Comparison of ENCODE assay signal across 8 mouse cellular contexts in genomic region chr2:13543519-13544124, GRCm38 (mm10). TPM values are rescaled to one million over a fixed set of nuclear protein-coding genes. Genes with fewer than 3 reads are reported as not detected.
DNase-seq lines count a peak whose midpoint lies in the region; ATAC-seq and TF ChIP-seq lines count a peak whose summit lies in the region.

No protein-coding gene starts in this region.

- H3K27ac ChIP-seq in lung, postnatal 0 days (ENCODE audit: low read length): peak overlapping the region; percentile 97
- H3K27ac ChIP-seq in embryonic facial prominence, embryonic 14.5 days (replicated peaks; ENCODE audit: low read depth, low read length): peak overlapping the region; percentile 97
- H3K27ac ChIP-seq in kidney, embryonic 16.5 days (ENCODE audit: low read length): peak overlapping the region; percentile 98
- H3K27ac ChIP-seq in midbrain, postnatal 0 days (ENCODE audit: low read depth, low read length): peak overlapping the region; percentile 87

- no peaks in the 10 kb centered on the region for H3K36me3 ChIP-seq in lung, postnatal 0 days (ENCODE audit: insufficient read depth, low read length)
- no peaks in the 10 kb centered on the region for H3K36me3 ChIP-seq in embryonic facial prominence, embryonic 14.5 days (ENCODE audit: control insufficient read depth, insufficient read depth, low read length)
- H3K36me3 ChIP-seq in kidney, embryonic 16.5 days (ENCODE audit: insufficient read depth, low read length): no peaks in the 10 kb centered on the region
- H3K36me3 ChIP-seq in midbrain, postnatal 0 days (ENCODE audit: insufficient read depth, low read length): no peaks in the 10 kb centered on the region

- peak overlapping the region; percentile 65 for H3K4me3 ChIP-seq in lung, postnatal 0 days (ENCODE audit: low read depth, low read length)
- peak overlapping the region; percentile 66 for H3K4me3 ChIP-seq in embryonic facial prominence, embryonic 14.5 days (ENCODE audit: low read depth, low read length)
- peak overlapping the region; percentile 74 for H3K4me3 ChIP-seq in kidney, embryonic 16.5 days (ENCODE audit: low read length)
- H3K4me3 ChIP-seq in midbrain, postnatal 0 days (ENCODE audit: low read depth, low read length): peak overlapping the region; percentile 73

- no peak for TF ChIP-seq CTCF in lung, postnatal 0 days (IDR thresholded peaks at IDR 0.05)
- no peak for TF ChIP-seq CTCF in midbrain, postnatal 0 days (IDR thresholded peaks at IDR 0.05)

- WGBS in lung, postnatal 0 days: 13% methylated on average over 8 of the region's 8 CpGs
- WGBS in embryonic facial prominence, embryonic 14.5 days: 50% methylated on average over 8 of the region's 8 CpGs
- WGBS in kidney, embryonic 16.5 days: 40% methylated on average over 8 of the region's 8 CpGs
- WGBS in midbrain, postnatal 0 days: 32% methylated on average over 8 of the region's 8 CpGs

- DNase-seq in lung, postnatal 0 days (ENCODE audit: low spot score): no peak
- no peak for DNase-seq in lung, postnatal 10 days
- no peak for DNase-seq in embryonic facial prominence, embryonic 14.5 days (ENCODE audit: low spot score)
- no peak for DNase-seq in midbrain, postnatal 0 days (ENCODE audit: low spot score)
- no peak for DNase-seq in urinary bladder, postnatal 36 days (ENCODE audit: low spot score in 2 of 2)
- DNase-seq in right cerebral cortex, postnatal 10 days (ENCODE audit: low spot score in 2 of 2): no peak
- no peak for DNase-seq in urinary bladder, postnatal 14 days (ENCODE audit: low spot score)

- ATAC-seq in lung, postnatal 0 days: peak; percentile 27
- ATAC-seq in embryonic facial prominence, embryonic 14.5 days (ENCODE audit: low read depth): no peak
- peak; percentile 29; the same call in 1 of the 2 replicates for ATAC-seq in kidney, embryonic 16.5 days (ENCODE audit: low FRiP score, low TSS enrichment)
- 0 out of 2 replicates have a peak, but pooled peaks have one; percentile 21 for ATAC-seq in midbrain, postnatal 0 days (ENCODE audit: low FRiP score)

- no peaks in the 10 kb centered on the region for H3K27me3 ChIP-seq in lung, postnatal 0 days (replicated peaks; ENCODE audit: insufficient read depth, low read length)
- H3K27me3 ChIP-seq in embryonic facial prominence, embryonic 14.5 days (replicated peaks; ENCODE audit: control insufficient read depth, insufficient read depth, low read length): no peaks in the 10 kb centered on the region
- no peaks in the 10 kb centered on the region for H3K27me3 ChIP-seq in kidney, embryonic 16.5 days (ENCODE audit: insufficient read depth, low read length)
- no peaks in the 10 kb centered on the region for H3K27me3 ChIP-seq in midbrain, postnatal 0 days (ENCODE audit: insufficient read depth, low read length)

- H3K4me2 ChIP-seq in lung, postnatal 0 days (replicated peaks; ENCODE audit: low read depth, low read length): peak overlapping the region; percentile 71
- peak overlapping the region; percentile 59 for H3K4me2 ChIP-seq in embryonic facial prominence, embryonic 14.5 days (ENCODE audit: low read depth, low read length)
- H3K4me2 ChIP-seq in kidney, embryonic 16.5 days (replicated peaks; ENCODE audit: low read depth, low read length): peak overlapping the region; percentile 68
- H3K4me2 ChIP-seq in midbrain, postnatal 0 days (ENCODE audit: low read depth, low read length, poor library complexity, severe bottlenecking): peak overlapping the region; percentile 82

- TF ChIP-seq EP300 in lung, postnatal 0 days (IDR thresholded peaks at IDR 0.05): no peak

- no peaks in the 10 kb centered on the region for H3K9me3 ChIP-seq in lung, postnatal 0 days (ENCODE audit: low read length)
- H3K9me3 ChIP-seq in embryonic facial prominence, embryonic 14.5 days (ENCODE audit: control insufficient read depth, low read length): no peaks in the 10 kb centered on the region
- H3K9me3 ChIP-seq in kidney, embryonic 16.5 days (ENCODE audit: low read length): no peaks in the 10 kb centered on the region
- H3K9me3 ChIP-seq in midbrain, postnatal 0 days (ENCODE audit: low read length): no peaks in the 10 kb centered on the region

- peak overlapping the region; percentile 65; the same call in 1 of the 2 replicates for H3K9ac ChIP-seq in lung, postnatal 0 days (replicated peaks; ENCODE audit: low read depth)
- peak overlapping the region; percentile 83 for H3K9ac ChIP-seq in embryonic facial prominence, embryonic 14.5 days (ENCODE audit: low read depth, low read length)
- peak overlapping the region; percentile 89 for H3K9ac ChIP-seq in kidney, embryonic 16.5 days (replicated peaks; ENCODE audit: low read length)
- H3K9ac ChIP-seq in midbrain, postnatal 0 days (replicated peaks; ENCODE audit: low read length, poor library complexity, severe bottlenecking): peak overlapping the region; percentile 89

- H3K4me1 ChIP-seq in lung, postnatal 0 days (ENCODE audit: insufficient read depth, low read depth, low read length): no peaks in the 10 kb centered on the region
- no peaks in the 10 kb centered on the region for H3K4me1 ChIP-seq in embryonic facial prominence, embryonic 14.5 days (ENCODE audit: control insufficient read depth, insufficient read depth, low read length)
- H3K4me1 ChIP-seq in kidney, embryonic 16.5 days (ENCODE audit: insufficient read depth, low read length): peaks cover 7% of the 10 kb centered on the region; the same call in 1 of the 2 replicates
- H3K4me1 ChIP-seq in midbrain, postnatal 0 days (ENCODE audit: insufficient read depth, low read length): no peaks in the 10 kb centered on the region

RNA-seq across cellular contexts. Expression of gene Trdmt1, which starts 0.8 kb away (rescaled TPM):
- polyA plus RNA-seq in lung, postnatal 0 days (2015; fragmentation: Nextera tagmentation; extraction: Ambion mirVana): 9.8 and 10.1 TPM in 2 replicates
- polyA plus RNA-seq in embryonic facial prominence, embryonic 14.5 days (2014; fragmentation: Nextera tagmentation; extraction: Ambion mirVana): 11.5 and 16.8 TPM in 2 replicates
- 13.4 and 14.2 TPM in 2 replicates for polyA plus RNA-seq in kidney, embryonic 16.5 days (2015; fragmentation: Nextera tagmentation; extraction: Ambion mirVana)
- total RNA-seq in midbrain, postnatal 0 days (2014; rRNA removed): 6.6 and 8.1 TPM in 2 replicates
- 5.8 and 7.3 TPM in 2 replicates for polyA plus RNA-seq in midbrain, postnatal 0 days (2015; fragmentation: Nextera tagmentation; extraction: Ambion mirVana)

RNA-seq across cellular contexts. Expression of gene Vim, which starts 30.1 kb away (rescaled TPM):
- 1,068 and 1,145 TPM in 2 replicates for polyA plus RNA-seq in lung, postnatal 0 days (2015; fragmentation: Nextera tagmentation; extraction: Ambion mirVana)
- polyA plus RNA-seq in embryonic facial prominence, embryonic 14.5 days (2014; fragmentation: Nextera tagmentation; extraction: Ambion mirVana): 1,242 and 1,248 TPM in 2 replicates
- 489 and 497 TPM in 2 replicates for polyA plus RNA-seq in kidney, embryonic 16.5 days (2015; fragmentation: Nextera tagmentation; extraction: Ambion mirVana)
- 432 and 554 TPM in 2 replicates for total RNA-seq in midbrain, postnatal 0 days (2014; rRNA removed)
- 223 and 244 TPM in 2 replicates for polyA plus RNA-seq in midbrain, postnatal 0 days (2015; fragmentation: Nextera tagmentation; extraction: Ambion mirVana)

RNA-seq across cellular contexts. Expression of gene Cubn, which starts 52.0 kb away (rescaled TPM):
- polyA plus RNA-seq in lung, postnatal 0 days (2015; fragmentation: Nextera tagmentation; extraction: Ambion mirVana): 0.24 and 0.32 TPM in 2 replicates
- 0.38 and 0.56 TPM in 2 replicates for polyA plus RNA-seq in embryonic facial prominence, embryonic 14.5 days (2014; fragmentation: Nextera tagmentation; extraction: Ambion mirVana)
- polyA plus RNA-seq in kidney, embryonic 16.5 days (2015; fragmentation: Nextera tagmentation; extraction: Ambion mirVana): 7.2 and 7.9 TPM in 2 replicates
- total RNA-seq in midbrain, postnatal 0 days (2014; rRNA removed): 1.9 and 3.0 TPM in 2 replicates
- 0.39 and 0.42 TPM in 2 replicates for polyA plus RNA-seq in midbrain, postnatal 0 days (2015; fragmentation: Nextera tagmentation; extraction: Ambion mirVana)
